Mouse (Mus musculus): ENCODE measurements around the gene Akap13. TPM values are rescaled to one million over a fixed set of nuclear protein-coding genes. Genes with fewer than 3 reads are reported as not detected.

Akap13 gene
- polyA plus RNA-seq, 1 experiment, result 13.5 TPM

DNA sequence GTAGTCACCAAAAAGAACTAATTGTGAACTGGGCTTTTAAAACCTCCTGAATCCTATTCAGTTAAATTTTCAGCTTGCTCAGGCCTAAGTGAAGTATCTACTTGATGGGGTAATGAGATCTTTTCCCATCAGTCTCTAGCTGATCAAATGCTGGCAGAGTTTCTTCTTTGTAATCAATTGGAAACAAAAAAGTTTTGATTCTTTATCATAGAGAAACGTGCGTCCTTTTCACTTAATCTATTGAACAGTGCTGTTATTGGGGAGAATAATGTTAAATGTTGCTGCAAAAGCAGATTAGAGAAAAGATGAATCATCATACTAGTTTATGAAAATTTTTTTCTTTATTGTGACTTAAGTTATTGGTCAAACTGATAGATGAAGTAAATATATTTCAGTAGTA lies 142.5 kb downstream of the Akap13 start:
- Histone ChIP-seq H3K4me1 (ENCODE audit: control insufficient read depth, insufficient read depth, low read length) (no peaks in the 10 kb centered on the region), H3K27ac (ENCODE audit: insufficient read depth, low read length) (no peak overlapping the region), H3K4me3 (ENCODE audit: insufficient read depth, low read length) (no peak overlapping the region)
- TF ChIP-seq POLR2A (IDR thresholded peaks at IDR 0.05; ENCODE audit: extremely low read depth, insufficient read depth, low read length) (no peak), CTCF (IDR thresholded peaks at IDR 0.05; ENCODE audit: extremely low read depth, insufficient read depth, low read length) (no peak)

DNA sequence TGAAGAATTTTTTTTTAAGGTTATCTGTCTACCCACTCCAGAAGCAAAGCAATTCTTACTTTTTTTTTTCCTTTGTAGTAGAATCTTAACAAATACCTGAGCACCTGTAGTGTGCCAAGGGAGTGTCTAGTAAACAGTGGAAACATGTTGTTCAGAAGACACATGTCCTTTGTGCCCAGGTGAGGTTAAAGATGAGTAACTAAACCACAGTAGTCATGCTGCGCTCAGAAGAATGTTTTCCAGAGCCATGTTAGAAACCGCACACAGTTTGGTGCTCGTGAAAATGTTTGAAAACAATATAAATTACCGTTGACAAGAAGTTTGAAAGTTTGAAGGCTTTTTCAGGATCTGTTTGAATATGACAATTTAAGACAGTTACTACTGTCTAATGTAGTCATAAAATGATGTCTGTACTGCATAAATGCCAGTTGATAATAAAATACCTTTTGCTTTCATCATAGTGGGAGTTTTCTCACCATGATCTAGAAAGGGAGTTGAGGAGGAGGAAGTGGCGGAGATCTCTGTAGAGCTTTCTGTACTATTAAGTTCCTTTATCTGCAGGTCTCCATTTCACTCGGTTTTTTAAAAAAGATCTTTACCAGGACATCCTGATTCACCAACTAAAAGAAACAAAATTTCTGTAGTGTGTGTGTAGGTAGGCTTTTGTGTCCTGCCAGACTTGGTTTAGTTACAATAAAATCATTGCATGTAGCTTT lies 145.2 kb downstream of the Akap13 start:
- Histone ChIP-seq H3K27ac (ENCODE audit: insufficient read depth, low read length) (no peak overlapping the region), H3K4me1 (ENCODE audit: control insufficient read depth, insufficient read depth, low read length) (no peaks in the 10 kb centered on the region), H3K4me3 (ENCODE audit: insufficient read depth, low read length) (no peak overlapping the region)
- TF ChIP-seq CTCF (IDR thresholded peaks at IDR 0.05; ENCODE audit: extremely low read depth, insufficient read depth, low read length), result no peak
- no peak for TF ChIP-seq POLR2A (IDR thresholded peaks at IDR 0.05; ENCODE audit: extremely low read depth, insufficient read depth, low read length)

DNA sequence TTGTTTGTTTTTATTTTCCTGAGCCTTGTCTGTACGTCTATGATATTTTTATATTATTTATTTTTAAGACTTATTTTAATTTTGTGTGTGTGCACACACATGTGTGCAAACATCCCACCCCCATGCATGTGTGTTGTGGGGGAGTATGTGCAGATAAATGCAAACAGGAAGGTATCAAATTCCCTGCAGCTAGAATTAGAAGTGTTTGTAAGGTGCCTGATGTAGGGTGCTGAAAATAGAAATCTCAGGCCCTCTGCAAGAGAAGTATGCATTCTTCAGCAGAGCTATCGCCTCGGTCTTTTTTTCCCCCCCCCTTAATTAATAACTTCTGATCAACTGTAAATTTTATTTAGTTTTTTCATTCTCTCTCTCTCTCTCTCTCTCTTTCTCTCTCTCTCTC lies 151.9 kb downstream of the Akap13 start:
- TF ChIP-seq POLR2A (IDR thresholded peaks at IDR 0.05; ENCODE audit: extremely low read depth, insufficient read depth, low read length) (no peak), CTCF (IDR thresholded peaks at IDR 0.05; ENCODE audit: extremely low read depth, insufficient read depth, low read length) (no peak)
- Histone ChIP-seq H3K4me1 (ENCODE audit: control insufficient read depth, insufficient read depth, low read length) (peaks cover 2% of the 10 kb centered on the region; the same call in 1 of the 2 replicates), H3K4me3 (ENCODE audit: insufficient read depth, low read length) (no peak overlapping the region), H3K27ac (ENCODE audit: insufficient read depth, low read length) (no peak overlapping the region)

DNA sequence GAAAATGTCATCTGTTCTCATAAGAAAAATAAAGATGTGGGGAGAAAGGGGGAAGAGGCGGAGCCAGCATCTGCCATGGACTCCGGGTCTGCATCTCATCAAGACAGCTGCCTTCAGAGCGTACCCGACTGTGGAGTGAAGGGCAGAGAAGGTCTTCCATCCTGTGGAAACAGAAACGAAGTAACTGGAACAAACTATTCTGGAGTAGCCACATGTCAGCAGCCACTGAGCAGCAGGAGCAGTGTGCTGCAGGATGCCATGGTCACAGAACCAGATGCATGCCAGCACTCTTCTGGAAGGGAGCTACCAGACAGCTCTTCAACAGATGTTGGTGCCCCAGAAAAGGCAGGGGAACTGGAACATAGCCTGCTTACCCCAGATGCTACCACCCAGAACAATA lies 153.4 kb downstream of the Akap13 start:
- Histone ChIP-seq H3K27ac (ENCODE audit: insufficient read depth, low read length) (no peak overlapping the region), H3K4me1 (ENCODE audit: control insufficient read depth, insufficient read depth, low read length) (peaks cover 2% of the 10 kb centered on the region; the same call in 1 of the 2 replicates), H3K4me3 (ENCODE audit: insufficient read depth, low read length) (no peak overlapping the region)
- no peak for TF ChIP-seq CTCF (IDR thresholded peaks at IDR 0.05; ENCODE audit: extremely low read depth, insufficient read depth, low read length)
- TF ChIP-seq POLR2A (IDR thresholded peaks at IDR 0.05; ENCODE audit: extremely low read depth, insufficient read depth, low read length), result no peak

GRCm38 (mm10) chr7:75609456-75610262 lies 154.3 kb downstream of the Akap13 start:
- no peak for TF ChIP-seq POLR2A (IDR thresholded peaks at IDR 0.05; ENCODE audit: extremely low read depth, insufficient read depth, low read length)
- peak; percentile 40; the same call in 1 of the 2 replicates for TF ChIP-seq CTCF (IDR thresholded peaks at IDR 0.05; ENCODE audit: extremely low read depth, insufficient read depth, low read length)
- Histone ChIP-seq H3K4me1 (ENCODE audit: control insufficient read depth, insufficient read depth, low read length) (peaks cover 2% of the 10 kb centered on the region; the same call in 1 of the 2 replicates), H3K4me3 (ENCODE audit: insufficient read depth, low read length) (no peak overlapping the region), H3K27ac (ENCODE audit: insufficient read depth, low read length) (0 out of 2 replicates have a peak overlapping the region, but pooled peaks have one; percentile 29)

GRCm38 (mm10) chr7:75610391-75610790 lies 155.1 kb downstream of the Akap13 start:
- no peak for TF ChIP-seq POLR2A (IDR thresholded peaks at IDR 0.05; ENCODE audit: extremely low read depth, insufficient read depth, low read length)
- no peak for TF ChIP-seq CTCF (IDR thresholded peaks at IDR 0.05; ENCODE audit: extremely low read depth, insufficient read depth, low read length)
- H3K27ac ChIP-seq (ENCODE audit: insufficient read depth, low read length), result no peak overlapping the region
- no peak overlapping the region for H3K4me3 ChIP-seq (ENCODE audit: insufficient read depth, low read length)
- peaks cover 2% of the 10 kb centered on the region; the same call in 1 of the 2 replicates for H3K4me1 ChIP-seq (ENCODE audit: control insufficient read depth, insufficient read depth, low read length)

DNA sequence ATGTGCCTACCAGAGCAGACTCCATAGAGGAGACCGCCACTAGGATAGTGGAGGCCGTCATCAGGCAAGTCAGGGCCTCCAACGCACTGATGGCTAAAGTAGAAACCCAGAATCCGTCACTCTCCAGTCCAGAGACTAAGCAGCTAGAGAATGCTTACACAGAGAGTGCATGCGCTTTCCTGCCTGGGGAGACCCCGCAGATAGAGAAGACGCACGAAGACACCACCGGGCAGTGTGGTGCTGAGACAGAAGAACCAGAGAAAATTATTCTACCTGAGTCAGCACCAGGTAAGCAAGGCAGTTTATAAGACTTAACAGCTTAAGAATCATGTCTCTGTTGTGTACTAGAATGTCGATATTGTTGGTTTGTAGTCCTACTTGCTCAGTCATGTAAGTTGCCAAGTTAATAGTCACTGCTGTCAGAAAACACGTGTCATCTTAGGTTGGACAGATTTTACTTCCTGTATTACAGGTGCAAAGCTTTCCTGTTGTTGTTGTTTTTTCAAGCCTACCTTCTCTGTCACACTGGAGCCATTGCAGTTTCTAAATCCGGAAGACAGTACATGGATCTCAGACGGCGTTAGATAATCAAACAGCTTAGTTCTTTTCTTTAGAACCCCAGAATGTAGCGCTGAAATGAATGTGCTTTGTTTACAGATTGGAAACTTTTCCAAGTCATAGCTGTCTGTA lies 156.1 kb downstream of the Akap13 start:
- no peak overlapping the region for H3K27ac ChIP-seq (ENCODE audit: insufficient read depth, low read length)
- no peak for TF ChIP-seq CTCF (IDR thresholded peaks at IDR 0.05; ENCODE audit: extremely low read depth, insufficient read depth, low read length)
- no peak for TF ChIP-seq POLR2A (IDR thresholded peaks at IDR 0.05; ENCODE audit: extremely low read depth, insufficient read depth, low read length)
- H3K4me3 ChIP-seq (ENCODE audit: insufficient read depth, low read length), result no peak overlapping the region
- H3K4me1 ChIP-seq (ENCODE audit: control insufficient read depth, insufficient read depth, low read length), result peaks cover 2% of the 10 kb centered on the region; the same call in 1 of the 2 replicates

DNA sequence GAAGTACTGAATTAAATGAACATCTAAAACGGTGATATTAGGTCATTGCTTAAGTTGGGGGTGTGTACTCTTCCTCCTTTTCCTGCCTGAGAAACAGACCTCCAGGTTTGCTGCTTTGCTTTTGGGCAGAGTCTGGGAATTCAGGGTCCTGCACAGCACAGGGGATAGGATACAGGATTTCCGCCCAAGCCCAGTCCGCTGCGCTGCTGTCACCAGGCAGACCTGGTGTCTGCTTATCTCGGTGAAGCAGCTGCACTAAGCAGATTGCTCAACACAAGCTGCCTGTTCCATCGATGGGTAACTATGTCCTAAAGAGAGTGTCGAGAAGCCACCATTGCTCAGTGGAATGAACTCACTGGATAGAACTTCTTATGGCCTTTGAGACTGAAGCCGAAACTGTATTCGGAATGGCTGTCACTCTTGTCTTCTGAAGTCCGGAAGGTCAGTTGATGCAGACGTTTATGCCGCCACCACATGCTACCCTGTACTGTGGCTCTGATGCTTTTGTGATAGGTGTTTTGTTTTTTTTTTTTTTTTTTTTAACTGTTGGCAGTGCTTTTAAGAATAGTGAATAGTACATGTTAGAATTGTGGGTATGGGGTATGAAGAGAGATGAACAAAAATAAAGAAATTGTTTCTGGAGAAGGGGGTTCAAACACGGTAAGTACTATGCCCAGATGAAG lies 156.8 kb downstream of the Akap13 start:
- Histone ChIP-seq H3K4me1 (ENCODE audit: control insufficient read depth, insufficient read depth, low read length) (peaks cover 2% of the 10 kb centered on the region; the same call in 1 of the 2 replicates), H3K4me3 (ENCODE audit: insufficient read depth, low read length) (peak overlapping the region; percentile 21; the same call in 1 of the 2 replicates), H3K27ac (ENCODE audit: insufficient read depth, low read length) (no peak overlapping the region)
- TF ChIP-seq POLR2A (IDR thresholded peaks at IDR 0.05; ENCODE audit: extremely low read depth, insufficient read depth, low read length) (no peak), CTCF (IDR thresholded peaks at IDR 0.05; ENCODE audit: extremely low read depth, insufficient read depth, low read length) (no peak)

- no peak overlapping the region for H3K4me3 ChIP-seq (ENCODE audit: insufficient read depth, low read length)
- no peak overlapping the region for H3K27ac ChIP-seq (ENCODE audit: insufficient read depth, low read length)
Observed at GRCm38 (mm10) chr7:75612683-75613053, 157.3 kb downstream of the Akap13 start.

More at GRCm38 (mm10) chr7:75612683-75613053, 157.3 kb downstream of the Akap13 start:
- H3K4me1 ChIP-seq (ENCODE audit: control insufficient read depth, insufficient read depth, low read length), result peaks cover 2% of the 10 kb centered on the region; the same call in 1 of the 2 replicates
- no peak for TF ChIP-seq POLR2A (IDR thresholded peaks at IDR 0.05; ENCODE audit: extremely low read depth, insufficient read depth, low read length)
- no peak for TF ChIP-seq CTCF (IDR thresholded peaks at IDR 0.05; ENCODE audit: extremely low read depth, insufficient read depth, low read length)

Measured in cortical plate, adult 2 months (tissue).